Mouse (Mus musculus): ENCODE results near the gene Sptbn1.

DNA sequence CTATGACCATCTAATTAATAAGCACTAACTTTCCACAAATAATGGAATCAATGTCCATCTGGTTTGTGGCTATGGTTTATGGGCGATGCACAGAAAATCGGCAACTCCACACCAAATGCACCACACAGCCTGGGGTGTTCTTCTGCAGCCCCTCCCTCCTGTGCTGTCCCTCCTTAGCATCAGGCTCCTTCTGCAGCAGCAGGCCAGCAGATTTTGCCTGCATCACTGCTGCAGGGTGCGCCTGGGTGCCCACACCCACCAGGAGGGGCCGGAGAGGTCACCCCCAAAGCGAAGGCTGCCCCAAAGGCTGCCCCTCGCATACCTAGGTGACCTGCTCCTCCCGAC is 1.3 kb downstream of the Sptbn1 start:
- TF ChIP-seq POLR2A (IDR thresholded peaks at IDR 0.05; ENCODE audit: low read depth, low read length) (no peak), CTCF (IDR thresholded peaks at IDR 0.05; ENCODE audit: extremely low read depth, insufficient read length, insufficient replicate concordance, low read depth, low read length) (no peak)

All from small intestine, adult 2 months (tissue).